Mouse (Mus musculus): ENCODE data around the gene Olfr1440. TPM values are rescaled to one million over a fixed set of nuclear protein-coding genes. Genes with fewer than 3 reads are reported as not detected.

The Olfr1440 gene
- total RNA-seq, 1 experiment, result not detected

DNA sequence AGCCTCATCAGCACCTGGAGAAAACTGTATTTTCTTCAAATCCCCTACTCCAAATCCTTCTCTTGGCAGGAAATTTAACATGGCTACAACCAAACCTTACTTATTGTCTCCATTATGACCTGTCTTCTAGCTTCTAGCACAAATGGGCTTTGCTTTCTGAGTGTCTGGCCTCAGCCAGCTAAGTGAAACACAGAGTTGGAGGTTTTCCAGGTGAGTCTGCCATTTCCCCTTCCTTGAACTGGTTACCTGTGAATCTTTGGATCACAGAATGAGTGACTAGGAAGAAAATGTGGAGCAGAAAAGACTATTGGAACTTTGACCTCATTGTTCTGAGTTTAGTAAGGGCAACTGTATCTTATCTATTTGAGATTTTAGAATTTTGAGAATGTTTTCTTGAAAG lies 30.3 kb downstream of the Olfr1440 start, which contains the start of gene Olfr1441:
TSS of gene Olfr1441 (plus strand) at position 73 of the 400 bp plus-strand sequence.
- H3K9me3 ChIP-seq (ENCODE audit: control insufficient read depth, insufficient read depth, low read depth, low read length), result no peaks in the 10 kb centered on the region
- in situ Hi-C loops (cut with MboI; ENCODE audit: low sequenced_read_pairs in 2 of 2, unreplicated experiment in 2 of 2), result loop anchor here (10.0 to 25.0 kb wide), 2 partner anchors 280 to 283 kb away; no protein-coding TSS in a partner anchor
- no peak within 1 kb of the TSS for H3K9ac ChIP-seq (ENCODE audit: insufficient read depth, low read depth, low read length, poor library complexity, severe bottlenecking)
- H3K36me3 ChIP-seq (ENCODE audit: control insufficient read depth, insufficient read depth, low read length, poor library complexity, severe bottlenecking), result no peaks in the 10 kb centered on the region
- no peak within 1 kb of the TSS for H3K4me3 ChIP-seq (ENCODE audit: insufficient read depth in 1 of 2, low read depth in 1 of 2, low read length in 2 of 2, poor library complexity in 1 of 2, severe bottlenecking in 1 of 2)
- H3K27ac ChIP-seq (ENCODE audit: insufficient read depth, low read depth, low read length, poor library complexity, severe bottlenecking), result no peak within 1 kb of the TSS
- no peak for TF ChIP-seq MAFK (IDR thresholded peaks at IDR 0.05; ENCODE audit: insufficient read depth, low read depth, low read length)
- no peak for TF ChIP-seq CHD2 (IDR thresholded peaks at IDR 0.05; ENCODE audit: low read depth, low read length)
- no peak for TF ChIP-seq ZC3H11A (IDR thresholded peaks at IDR 0.05; ENCODE audit: borderline replicate concordance, low read depth, low read length)
- TF ChIP-seq ZNF384 (IDR thresholded peaks at IDR 0.05; ENCODE audit: low read depth, low read length), result no peak
- no peak for TF ChIP-seq HCFC1 (IDR thresholded peaks at IDR 0.05; ENCODE audit: borderline replicate concordance, insufficient read depth, low read length)
- DNase-seq (ENCODE audit: low read depth, low spot score), result no peak
- H3K4me1 ChIP-seq (ENCODE audit: control insufficient read depth in 2 of 2, insufficient read depth in 2 of 2, low read length in 2 of 2, poor library complexity in 1 of 2), result no peaks in the 10 kb centered on the region

DNA sequence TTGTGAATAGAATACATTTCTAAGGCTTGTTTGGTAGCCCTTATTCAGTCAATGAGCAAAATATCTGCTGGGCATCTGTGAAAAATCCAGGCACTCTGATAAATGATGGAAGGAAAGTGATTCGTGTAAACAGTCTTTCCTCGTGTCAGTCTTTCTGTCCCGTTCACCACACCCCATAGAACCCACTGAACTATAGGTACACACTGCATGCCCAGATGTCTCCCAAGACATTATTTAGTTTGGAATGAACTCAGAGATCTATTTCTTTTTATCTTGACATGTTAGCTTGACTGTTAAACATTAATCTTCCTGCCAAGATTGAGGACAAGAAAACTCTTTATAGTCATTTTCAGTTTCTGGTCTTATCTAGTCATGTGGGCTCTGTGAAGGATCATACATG lies 31.2 kb downstream of the Olfr1440 start:
- no peaks in the 10 kb centered on the region for H3K4me1 ChIP-seq (ENCODE audit: control insufficient read depth in 2 of 2, insufficient read depth in 2 of 2, low read length in 2 of 2, poor library complexity in 1 of 2)
- H3K4me3 ChIP-seq (ENCODE audit: insufficient read depth in 1 of 2, low read depth in 1 of 2, low read length in 2 of 2, poor library complexity in 1 of 2, severe bottlenecking in 1 of 2), result no peak overlapping the region
- no peaks in the 10 kb centered on the region for H3K9me3 ChIP-seq (ENCODE audit: control insufficient read depth, insufficient read depth, low read depth, low read length)
- H3K27ac ChIP-seq (ENCODE audit: insufficient read depth, low read depth, low read length, poor library complexity, severe bottlenecking), result no peak overlapping the region
- in situ Hi-C loops (cut with MboI; ENCODE audit: low sequenced_read_pairs in 2 of 2, unreplicated experiment in 2 of 2), result loop anchor here (10.0 to 25.0 kb wide), 2 partner anchors 281 to 284 kb away; no protein-coding TSS in a partner anchor
- no peak overlapping the region for H3K9ac ChIP-seq (ENCODE audit: insufficient read depth, low read depth, low read length, poor library complexity, severe bottlenecking)
- DNase-seq (ENCODE audit: low read depth, low spot score), result no peak
- TF ChIP-seq CHD2 (IDR thresholded peaks at IDR 0.05; ENCODE audit: low read depth, low read length) (no peak), ZNF384 (IDR thresholded peaks at IDR 0.05; ENCODE audit: low read depth, low read length) (no peak), HCFC1 (IDR thresholded peaks at IDR 0.05; ENCODE audit: borderline replicate concordance, insufficient read depth, low read length) (no peak), MAFK (IDR thresholded peaks at IDR 0.05; ENCODE audit: insufficient read depth, low read depth, low read length) (no peak), ZC3H11A (IDR thresholded peaks at IDR 0.05; ENCODE audit: borderline replicate concordance, low read depth, low read length) (no peak)
- no peaks in the 10 kb centered on the region for H3K36me3 ChIP-seq (ENCODE audit: control insufficient read depth, insufficient read depth, low read length, poor library complexity, severe bottlenecking)

DNA sequence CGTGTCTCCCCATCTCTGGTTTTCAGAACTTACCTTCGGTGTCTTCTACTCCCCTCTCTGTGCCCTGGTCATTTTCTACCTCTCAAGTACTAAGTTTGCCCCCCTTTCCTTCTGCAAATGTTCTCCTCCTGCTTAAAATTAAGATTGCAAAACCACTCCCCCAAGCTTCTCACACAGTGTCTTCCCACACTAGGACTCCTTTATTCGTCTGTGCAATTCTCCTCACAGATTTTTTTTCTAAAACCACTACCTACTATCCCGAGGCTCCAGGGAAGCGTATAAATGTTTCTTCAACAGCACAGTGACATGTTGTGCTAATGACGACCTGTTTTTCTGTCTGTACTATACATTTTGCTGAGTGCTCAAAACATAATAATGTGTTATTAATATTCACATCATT lies 33.5 kb downstream of the Olfr1440 start:
- Histone ChIP-seq H3K36me3 (ENCODE audit: control insufficient read depth, insufficient read depth, low read length, poor library complexity, severe bottlenecking) (no peaks in the 10 kb centered on the region), H3K9ac (ENCODE audit: insufficient read depth, low read depth, low read length, poor library complexity, severe bottlenecking) (no peak overlapping the region), H3K4me3 (ENCODE audit: insufficient read depth in 1 of 2, low read depth in 1 of 2, low read length in 2 of 2, poor library complexity in 1 of 2, severe bottlenecking in 1 of 2) (no peak overlapping the region), H3K27ac (ENCODE audit: insufficient read depth, low read depth, low read length, poor library complexity, severe bottlenecking) (no peak overlapping the region), H3K4me1 (ENCODE audit: control insufficient read depth in 2 of 2, insufficient read depth in 2 of 2, low read length in 2 of 2, poor library complexity in 1 of 2) (no peaks in the 10 kb centered on the region), H3K9me3 (ENCODE audit: control insufficient read depth, insufficient read depth, low read depth, low read length) (no peaks in the 10 kb centered on the region)
- in situ Hi-C loops (cut with MboI; ENCODE audit: low sequenced_read_pairs in 2 of 2, unreplicated experiment in 2 of 2), result loop anchor here in 1 of 2 experiments (25.0 kb wide), 1 partner anchor 283 kb away; no protein-coding TSS in a partner anchor
- no peak for DNase-seq (ENCODE audit: low read depth, low spot score)
- TF ChIP-seq HCFC1 (IDR thresholded peaks at IDR 0.05; ENCODE audit: borderline replicate concordance, insufficient read depth, low read length) (no peak), CHD2 (IDR thresholded peaks at IDR 0.05; ENCODE audit: low read depth, low read length) (no peak), ZNF384 (IDR thresholded peaks at IDR 0.05; ENCODE audit: low read depth, low read length) (no peak), ZC3H11A (IDR thresholded peaks at IDR 0.05; ENCODE audit: borderline replicate concordance, low read depth, low read length) (no peak), MAFK (IDR thresholded peaks at IDR 0.05; ENCODE audit: insufficient read depth, low read depth, low read length) (no peak)

DNA sequence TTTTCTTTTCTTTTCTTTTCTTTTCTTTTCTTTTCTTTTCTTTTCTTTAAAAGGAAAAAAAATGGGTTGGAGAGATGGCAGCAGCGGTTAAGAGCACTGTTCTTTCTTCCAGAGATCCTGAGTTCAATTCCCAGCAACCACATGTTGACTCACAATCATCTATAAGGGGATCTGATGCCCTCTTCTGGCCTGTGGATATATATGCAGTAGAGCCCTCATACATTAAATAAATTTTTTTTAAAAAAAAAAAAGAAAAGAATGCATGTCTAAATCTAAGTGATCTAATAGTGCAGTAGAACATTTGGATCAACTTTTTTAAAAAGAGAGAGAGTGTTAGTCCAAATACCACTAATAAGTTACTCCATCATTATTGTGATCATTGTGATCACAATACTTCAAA lies 34.6 kb downstream of the Olfr1440 start:
- TF ChIP-seq HCFC1 (IDR thresholded peaks at IDR 0.05; ENCODE audit: borderline replicate concordance, insufficient read depth, low read length), result no peak
- no peak for TF ChIP-seq ZNF384 (IDR thresholded peaks at IDR 0.05; ENCODE audit: low read depth, low read length)
- no peak for TF ChIP-seq ZC3H11A (IDR thresholded peaks at IDR 0.05; ENCODE audit: borderline replicate concordance, low read depth, low read length)
- no peak for TF ChIP-seq MAFK (IDR thresholded peaks at IDR 0.05; ENCODE audit: insufficient read depth, low read depth, low read length)
- TF ChIP-seq CHD2 (IDR thresholded peaks at IDR 0.05; ENCODE audit: low read depth, low read length), result no peak

More for the DNA sequence above, 34.6 kb downstream of the Olfr1440 start:
- no peaks in the 10 kb centered on the region for H3K4me1 ChIP-seq (ENCODE audit: control insufficient read depth in 2 of 2, insufficient read depth in 2 of 2, low read length in 2 of 2, poor library complexity in 1 of 2)
- no peak overlapping the region for H3K27ac ChIP-seq (ENCODE audit: insufficient read depth, low read depth, low read length, poor library complexity, severe bottlenecking)
- H3K9ac ChIP-seq (ENCODE audit: insufficient read depth, low read depth, low read length, poor library complexity, severe bottlenecking), result no peak overlapping the region
- no peak for DNase-seq (ENCODE audit: low read depth, low spot score)
- H3K9me3 ChIP-seq (ENCODE audit: control insufficient read depth, insufficient read depth, low read depth, low read length), result no peaks in the 10 kb centered on the region
- no peak overlapping the region for H3K4me3 ChIP-seq (ENCODE audit: insufficient read depth in 1 of 2, low read depth in 1 of 2, low read length in 2 of 2, poor library complexity in 1 of 2, severe bottlenecking in 1 of 2)
- in situ Hi-C loops (cut with MboI; ENCODE audit: low sequenced_read_pairs in 2 of 2, unreplicated experiment in 2 of 2), result loop anchor here in 1 of 2 experiments (25.0 kb wide), 1 partner anchor 284 kb away; no protein-coding TSS in a partner anchor
- H3K36me3 ChIP-seq (ENCODE audit: control insufficient read depth, insufficient read depth, low read length, poor library complexity, severe bottlenecking), result no peaks in the 10 kb centered on the region
